Mouse (Mus musculus) spleen, postnatal 36 days (tissue): ENCODE data around the gene Adam30.
"Not testable (repeated sequence)": the region's sequence is repeated elsewhere in the genome, so short reads cannot be mapped to it uniquely, and the experiment has no call there.

Experiments used
- DNase-seq, 2 experiments: peaks; one replicate each; pipeline ENCODE4 v3.0.0; 2022; ENCODE audit warnings: low spot score in 2 of 2, mixed read lengths in 1 of 2

The Adam30 gene

DNA sequence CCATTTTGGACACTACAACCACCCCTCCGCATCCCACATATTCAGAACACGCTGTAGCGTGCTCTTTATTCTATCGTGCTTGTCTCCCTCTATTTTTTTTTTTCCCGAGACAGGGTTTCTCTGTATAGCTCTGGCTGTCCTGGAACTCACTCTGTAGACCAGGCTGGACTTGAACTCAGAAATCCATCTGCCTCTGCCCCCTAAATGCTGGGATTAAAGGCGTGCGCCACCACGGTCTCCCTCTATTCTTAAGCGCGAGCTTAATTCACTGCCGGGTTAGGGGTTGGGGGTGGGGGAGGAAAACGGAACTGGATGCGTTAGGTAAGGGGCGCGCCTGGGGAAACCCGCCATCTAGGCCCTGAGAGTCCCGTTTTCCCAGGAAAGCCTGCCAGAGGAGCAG lies at the start of gene Adam30:
Gene Adam30 (plus strand): TSS at position 301 of the 400 bp plus-strand sequence.
- no peak for DNase-seq

DNA sequence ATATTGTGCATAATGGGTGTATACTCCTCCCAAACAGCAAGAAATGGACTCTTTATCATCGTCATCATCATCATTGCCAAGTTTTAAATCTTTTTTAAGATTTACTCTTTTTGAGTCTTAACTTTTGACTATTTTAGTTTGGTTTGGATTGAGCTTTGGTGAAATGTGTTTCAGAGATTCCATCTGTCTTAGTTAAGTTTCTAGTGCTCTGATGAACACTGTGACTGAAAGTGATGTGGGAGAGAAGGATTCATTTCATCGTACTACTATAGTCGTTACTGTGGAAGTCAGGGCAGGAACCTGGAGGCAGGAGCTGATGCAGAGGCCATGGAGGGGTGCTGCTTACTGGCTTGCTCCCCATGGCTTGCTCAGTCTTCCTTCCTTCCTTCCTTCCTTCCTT lies 42.2 kb upstream of the Adam30 start:
- DNase-seq: no peak

DNA sequence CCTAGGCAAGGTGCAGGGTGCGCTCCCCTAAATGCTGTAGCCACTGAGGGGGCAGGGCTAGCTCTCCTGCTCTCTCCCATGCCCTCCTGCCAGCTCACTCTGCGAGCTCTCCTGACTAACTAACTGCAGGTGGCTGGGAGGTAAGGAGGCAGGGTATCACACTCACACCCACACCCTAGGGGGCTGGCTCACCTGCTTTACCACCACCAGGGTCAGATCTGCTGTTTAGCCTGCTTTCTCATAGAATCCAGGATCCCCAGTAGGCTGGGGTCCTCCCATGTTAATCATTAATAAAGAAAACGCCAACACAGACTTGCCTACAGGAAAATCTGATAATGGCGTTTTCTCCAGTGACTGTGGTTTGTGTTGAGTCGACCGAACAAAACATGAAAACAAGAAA lies 41.1 kb upstream of the Adam30 start:
- no peak for DNase-seq

DNA sequence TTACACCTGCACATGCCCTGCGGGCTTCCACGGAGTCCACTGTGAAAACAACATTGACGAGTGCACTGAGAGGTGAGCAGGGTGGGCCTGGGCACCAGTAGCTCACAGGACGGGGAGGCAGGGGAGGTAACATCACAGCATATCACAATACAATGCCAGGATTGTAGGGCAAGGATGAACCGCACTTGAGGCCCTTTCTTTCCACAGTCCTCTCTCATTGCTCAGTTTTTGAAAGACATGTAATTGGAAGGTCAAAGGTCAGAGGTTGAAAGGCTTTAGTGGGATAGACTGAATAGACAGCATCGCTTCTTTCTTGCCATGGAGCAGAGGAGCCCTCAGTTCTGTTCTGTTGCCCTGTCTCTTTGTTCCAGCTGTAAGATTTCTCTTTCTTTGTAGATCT lies 39.5 kb upstream of the Adam30 start:
- DNase-seq: no peak

DNA sequence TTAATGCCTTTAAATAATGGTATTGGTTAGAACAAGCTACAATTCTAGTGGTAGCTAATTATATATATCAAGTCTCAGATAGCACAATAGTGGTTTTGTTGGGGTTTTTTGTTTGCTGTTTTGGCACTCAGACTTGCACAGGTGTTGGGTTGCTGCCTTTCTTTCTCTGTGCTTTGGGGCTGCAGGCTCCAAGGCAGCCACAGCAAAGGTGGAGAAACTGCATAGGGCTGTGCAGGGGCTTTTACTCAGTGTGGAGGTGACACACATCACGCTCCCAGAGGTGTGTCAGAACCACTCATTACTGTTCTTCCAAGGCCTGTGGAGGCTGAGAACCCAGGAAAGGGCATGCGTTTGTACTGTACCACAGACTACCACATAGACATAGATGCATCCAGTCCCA lies 32.7 kb upstream of the Adam30 start:
- no peak for DNase-seq

DNA sequence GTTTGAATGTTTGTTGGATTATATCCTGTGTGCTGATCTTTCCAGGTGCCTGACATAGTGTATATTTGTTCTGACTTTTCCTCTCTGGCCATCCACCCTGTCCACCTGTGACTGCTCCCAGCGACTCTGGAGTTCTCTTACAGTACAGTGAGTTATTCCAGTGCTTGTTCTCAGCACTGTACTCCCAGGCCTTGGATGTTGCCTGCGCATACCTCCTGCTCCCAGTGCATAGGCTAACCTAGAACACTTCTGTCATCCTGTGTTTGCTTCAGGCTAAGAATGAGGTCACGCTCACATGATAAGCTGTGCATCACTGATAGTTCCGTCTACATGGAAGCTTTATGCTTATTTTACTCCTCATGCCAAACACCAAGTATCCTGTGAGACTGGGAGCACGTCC lies 31.7 kb upstream of the Adam30 start:
- DNase-seq: no peak

DNA sequence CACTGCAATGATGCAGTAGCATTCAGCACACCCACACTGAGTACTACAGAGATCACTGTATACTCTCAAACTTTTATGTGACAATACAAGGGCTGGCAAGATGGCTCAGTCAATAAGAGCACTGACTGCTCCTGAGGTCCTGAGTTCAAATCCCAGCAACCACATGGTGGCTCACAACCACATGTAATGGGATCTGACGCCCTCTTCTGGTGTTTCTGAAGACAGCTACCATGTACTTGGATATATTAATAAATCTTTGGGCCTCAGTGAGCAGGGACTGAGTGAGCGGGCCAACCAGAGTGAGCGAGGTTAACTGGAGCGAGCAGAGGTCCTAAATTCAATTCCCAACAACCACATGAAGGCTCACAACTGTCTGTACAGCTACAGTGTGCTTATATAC lies 28.3 kb upstream of the Adam30 start:
- not testable (repeated sequence) for DNase-seq

DNA sequence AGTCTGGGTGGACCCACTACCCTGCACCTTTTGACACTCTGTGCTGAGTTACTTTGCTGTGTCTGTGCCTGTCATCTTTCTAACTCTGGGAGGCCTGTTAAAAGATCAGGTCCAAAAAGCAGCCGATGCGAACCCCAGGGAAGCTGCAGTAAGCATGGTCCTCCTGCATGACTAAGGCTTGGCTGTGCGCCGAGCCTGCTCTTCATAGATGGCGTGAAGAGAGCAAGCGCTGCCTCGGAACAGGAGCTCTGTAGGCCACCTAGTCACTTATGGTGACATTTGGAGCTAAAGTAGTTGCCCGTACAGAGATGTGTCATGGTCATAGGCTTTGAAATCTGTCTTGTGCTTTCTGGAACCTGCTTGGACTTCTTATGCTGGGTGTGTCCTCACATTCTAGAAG lies 27.8 kb upstream of the Adam30 start:
- no peak for DNase-seq

DNA sequence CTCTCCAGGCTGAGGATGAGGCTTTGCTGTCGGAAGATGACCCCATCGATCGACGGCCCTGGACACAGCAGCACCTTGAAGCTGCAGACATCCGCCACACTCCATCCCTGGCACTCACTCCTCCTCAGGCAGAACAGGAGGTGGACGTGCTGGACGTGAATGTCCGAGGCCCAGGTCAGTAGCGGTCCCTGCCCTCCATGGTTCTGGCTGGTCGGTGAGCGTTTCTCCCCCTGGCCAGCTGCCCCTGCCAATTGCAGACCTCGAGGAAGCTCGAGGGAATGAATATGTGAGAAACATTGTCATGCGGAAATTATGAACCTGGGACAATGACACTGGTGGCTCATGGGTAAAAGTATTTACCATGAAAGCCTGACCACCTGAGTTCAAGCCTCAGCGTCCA lies 19.0 kb upstream of the Adam30 start:
- no peak for DNase-seq

DNA sequence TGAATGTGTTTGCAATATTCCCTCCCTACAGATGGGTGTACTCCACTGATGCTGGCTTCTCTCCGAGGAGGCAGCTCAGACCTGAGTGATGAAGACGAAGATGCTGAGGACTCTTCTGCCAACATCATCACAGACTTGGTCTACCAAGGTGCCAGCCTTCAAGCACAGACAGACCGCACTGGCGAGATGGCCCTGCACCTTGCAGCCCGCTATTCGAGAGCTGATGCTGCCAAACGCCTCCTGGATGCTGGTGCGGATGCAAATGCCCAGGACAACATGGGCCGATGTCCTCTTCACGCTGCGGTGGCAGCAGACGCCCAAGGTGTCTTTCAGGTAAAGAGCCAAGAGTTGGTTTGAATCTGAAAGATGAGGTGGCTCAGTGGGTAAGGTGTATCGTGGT lies 17.6 kb upstream of the Adam30 start:
- DNase-seq: no peak

DNA sequence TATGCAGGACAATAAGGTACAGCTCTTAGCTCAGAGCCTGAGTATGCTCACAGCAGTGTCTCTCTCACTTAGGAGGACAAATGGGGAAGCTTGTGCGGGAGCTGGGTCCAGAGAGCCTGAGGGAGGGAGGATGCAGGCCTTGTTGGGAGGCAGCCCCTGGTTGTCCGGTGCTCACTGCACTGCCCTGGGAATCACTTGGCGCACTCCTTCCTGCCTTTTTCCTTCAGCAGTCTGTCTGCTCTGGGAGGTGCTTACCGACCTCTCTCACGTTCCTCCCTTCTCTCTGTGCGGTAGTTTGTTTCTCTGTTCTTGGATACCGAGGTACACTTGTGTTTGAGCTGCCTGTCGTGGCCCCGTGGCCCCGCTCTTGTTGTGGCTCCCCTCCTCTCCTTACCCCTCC lies 15.2 kb upstream of the Adam30 start:
- DNase-seq: no peak

DNA sequence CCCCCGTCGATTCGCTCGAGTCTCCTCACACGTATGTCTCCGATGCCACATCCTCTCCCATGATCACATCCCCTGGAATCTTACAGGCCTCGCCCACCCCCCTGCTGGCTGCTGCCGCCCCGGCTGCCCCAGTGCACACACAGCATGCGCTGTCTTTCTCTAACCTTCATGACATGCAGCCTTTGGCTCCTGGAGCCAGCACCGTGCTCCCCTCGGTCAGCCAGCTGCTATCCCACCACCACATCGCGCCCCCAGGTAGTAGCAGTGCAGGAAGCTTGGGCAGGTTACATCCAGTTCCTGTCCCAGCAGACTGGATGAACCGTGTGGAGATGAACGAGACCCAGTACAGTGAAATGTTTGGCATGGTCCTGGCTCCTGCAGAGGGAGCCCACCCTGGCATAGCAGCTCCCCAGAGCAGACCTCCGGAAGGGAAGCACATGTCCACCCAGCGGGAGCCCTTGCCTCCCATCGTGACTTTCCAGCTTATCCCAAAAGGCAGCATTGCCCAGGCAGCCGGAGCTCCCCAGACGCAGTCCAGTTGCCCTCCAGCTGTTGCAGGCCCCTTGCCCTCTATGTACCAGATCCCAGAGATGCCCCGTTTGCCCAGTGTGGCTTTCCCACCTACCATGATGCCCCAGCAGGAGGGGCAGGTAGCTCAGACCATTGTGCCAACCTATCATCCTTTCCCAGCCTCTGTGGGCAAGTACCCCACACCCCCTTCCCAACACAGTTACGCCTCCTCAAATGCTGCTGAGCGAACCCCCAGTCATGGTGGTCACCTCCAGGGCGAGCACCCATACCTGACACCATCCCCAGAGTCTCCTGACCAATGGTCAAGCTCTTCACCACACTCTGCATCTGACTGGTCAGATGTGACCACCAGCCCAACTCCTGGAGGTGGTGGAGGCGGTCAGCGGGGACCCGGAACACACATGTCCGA lies 13.7 kb upstream of the Adam30 start:
- no peak for DNase-seq

DNA sequence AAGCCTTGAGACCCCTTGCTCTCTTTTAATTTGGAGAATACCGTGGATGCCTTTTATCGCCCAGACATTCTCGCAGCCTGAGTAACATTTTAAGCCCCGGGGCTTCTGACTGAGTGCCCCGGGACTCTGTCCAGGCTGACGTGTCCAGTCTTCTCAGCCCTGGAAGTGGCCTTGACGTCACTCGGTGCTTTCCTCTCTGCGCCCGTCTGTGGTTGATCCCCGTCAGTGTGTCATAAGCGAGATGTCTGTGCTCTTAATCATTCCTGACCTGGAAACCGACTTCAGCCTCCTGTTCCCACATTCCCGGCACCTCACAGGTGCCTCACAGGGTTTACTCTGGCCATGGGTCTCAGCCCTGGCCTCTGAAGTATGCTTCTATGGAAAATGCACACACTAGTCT lies 12.7 kb upstream of the Adam30 start:
- DNase-seq: no peak

DNA sequence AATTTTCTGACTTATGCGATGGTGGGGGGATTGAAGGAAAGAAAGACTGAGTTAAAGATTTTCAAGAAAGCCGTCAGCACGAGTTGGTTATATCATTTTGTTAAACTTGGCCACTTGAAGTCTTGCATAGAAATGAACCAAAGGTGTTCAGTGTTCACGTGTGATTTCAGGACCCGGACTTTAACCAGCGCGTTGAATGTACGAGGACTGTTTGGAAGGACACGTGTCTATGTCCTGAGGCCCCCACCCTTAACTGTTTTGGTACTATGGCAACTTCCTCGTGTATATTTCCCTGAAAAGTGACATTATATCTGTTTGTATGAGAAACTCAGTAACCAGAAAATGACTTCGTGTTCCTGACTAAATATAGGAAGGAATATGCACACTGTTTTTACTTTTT lies 10.5 kb upstream of the Adam30 start:
- DNase-seq: no peak

DNA sequence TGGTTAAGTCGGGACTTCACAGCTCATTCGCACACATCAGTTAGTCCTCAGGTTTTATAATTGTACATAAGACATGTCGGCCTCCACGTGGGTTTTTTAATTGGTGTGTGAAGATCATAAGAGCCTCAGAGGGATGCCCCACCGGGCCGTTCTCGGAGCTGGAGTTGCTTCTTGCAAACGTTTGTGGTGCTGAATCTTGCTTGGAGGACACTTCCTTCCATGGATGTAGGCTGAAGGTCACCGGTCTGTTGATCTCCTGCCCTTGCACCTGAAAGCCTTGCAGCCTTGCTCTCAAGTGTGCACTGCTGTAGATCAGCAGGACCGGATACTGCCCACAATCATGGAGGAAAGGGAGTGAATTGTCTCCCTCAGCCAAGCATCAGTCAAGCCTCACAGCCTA lies 9.4 kb upstream of the Adam30 start:
- no peak for DNase-seq

DNA sequence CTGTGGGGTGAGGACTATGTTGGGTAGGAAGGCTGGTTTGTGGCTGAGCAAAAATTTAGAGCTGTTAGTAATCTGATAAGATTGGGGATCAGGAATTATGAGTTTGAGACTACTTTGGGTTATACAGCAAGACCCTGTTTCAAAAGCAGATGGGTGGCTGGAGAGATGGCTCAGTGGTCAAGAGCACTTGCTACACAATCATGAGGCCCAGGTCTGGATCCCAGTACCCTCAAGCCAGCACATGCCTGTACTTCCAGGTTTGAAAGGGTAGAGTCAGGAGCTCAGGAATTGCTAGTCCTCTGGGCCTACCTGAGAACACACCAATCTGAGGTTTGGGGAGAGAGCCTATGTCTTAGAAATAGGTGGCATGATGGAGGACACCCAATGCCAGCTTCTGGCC lies 7.0 kb upstream of the Adam30 start:
- no peak for DNase-seq

DNA sequence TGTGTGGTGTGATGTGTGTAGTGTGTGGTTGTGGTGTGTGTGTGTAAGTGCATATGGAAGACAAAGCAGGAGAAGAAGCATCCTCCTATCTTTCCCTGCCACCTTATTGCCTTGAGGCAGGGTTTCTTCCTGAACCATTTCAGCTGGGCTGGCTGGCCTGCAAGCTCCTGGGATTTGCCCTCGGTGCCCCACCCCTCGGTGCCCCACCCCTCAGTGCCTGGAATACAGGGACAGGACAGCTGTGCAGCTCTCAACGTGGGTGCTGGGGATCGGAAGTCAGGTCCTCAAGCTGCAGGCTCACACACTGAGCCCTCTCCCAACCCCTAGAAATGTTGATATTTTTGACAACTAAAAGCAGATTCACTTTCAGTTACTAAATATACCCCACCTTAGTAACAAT lies 4.3 kb upstream of the Adam30 start:
- DNase-seq: no peak

DNA sequence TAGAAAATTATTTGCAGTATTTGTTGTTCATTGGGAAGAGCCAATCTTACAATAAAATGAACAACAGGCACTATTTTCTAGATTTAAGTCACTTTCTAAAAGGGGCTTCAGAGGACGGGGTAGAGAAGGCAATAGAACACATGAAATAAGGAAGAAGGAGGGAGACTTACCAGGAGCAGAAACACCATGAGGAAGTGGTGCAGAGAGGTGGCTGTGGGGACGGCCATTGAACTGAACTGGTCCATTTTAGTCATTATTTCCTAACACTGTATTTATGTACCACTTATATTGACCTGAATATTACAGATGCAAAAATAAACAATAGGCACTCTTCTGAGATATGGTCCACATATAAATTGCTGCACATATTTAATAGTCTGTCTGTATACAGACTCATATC lies 3.4 kb upstream of the Adam30 start:
- DNase-seq: no peak

DNA sequence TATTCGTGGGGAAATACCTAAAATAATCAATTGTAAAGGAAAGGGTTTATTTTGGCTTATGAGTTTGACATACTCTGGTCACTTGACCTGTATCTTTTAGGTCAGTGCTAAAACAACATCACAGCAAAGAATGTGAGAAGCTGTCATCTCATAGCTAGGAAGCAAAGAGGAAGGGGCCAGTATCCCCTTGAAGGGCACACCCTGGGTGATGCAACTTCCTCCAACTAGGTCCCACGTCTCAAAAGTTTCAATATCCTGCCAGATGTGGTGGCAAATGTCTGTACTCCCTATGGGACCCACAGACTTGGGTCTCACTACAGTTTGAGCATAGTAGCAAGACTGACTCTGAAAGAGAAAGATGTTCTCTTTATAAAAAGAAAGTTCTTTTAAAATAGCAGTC lies 2.8 kb upstream of the Adam30 start:
- DNase-seq: no peak

DNA sequence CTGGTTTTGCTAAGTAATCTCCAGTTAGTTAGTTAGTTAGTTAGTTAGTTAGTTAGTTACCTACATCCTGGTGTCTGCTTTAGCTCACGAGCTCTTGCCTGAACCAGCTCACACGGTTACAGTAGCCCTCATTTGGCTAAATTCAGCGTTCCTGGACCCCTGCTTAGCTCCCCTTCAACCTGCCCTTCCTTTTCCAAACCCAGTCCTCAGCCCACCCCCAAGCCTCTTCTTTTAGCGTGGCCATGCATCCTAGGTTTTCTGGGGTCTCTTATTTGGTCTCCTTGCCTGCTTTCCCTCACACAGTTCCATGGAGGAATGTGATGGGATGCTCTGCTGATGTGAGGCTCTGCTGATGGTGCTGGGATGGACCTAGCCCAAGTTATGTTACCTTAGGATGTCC lies 1.8 kb upstream of the Adam30 start:
- no peak for DNase-seq

DNA sequence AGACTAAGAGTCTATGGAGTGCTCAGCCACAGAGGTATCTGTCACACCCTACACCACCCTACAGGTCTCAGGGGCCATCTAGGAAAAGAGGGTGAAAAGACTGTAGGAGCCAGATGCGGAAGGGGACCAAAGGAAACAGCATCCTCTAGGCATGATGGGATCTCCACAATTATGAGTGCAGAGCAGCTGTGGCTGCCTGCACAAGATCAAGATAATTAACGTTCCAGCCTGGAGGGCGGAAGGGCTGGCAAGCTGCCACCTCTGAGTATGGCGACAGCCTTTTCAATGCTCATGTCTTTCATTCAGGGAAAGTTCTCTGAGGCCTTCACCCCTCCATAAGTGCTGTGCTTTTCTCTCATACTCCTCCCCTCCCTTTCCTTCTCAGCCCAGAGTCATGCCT lies 1.1 kb upstream of the Adam30 start:
- no peak for DNase-seq

DNA sequence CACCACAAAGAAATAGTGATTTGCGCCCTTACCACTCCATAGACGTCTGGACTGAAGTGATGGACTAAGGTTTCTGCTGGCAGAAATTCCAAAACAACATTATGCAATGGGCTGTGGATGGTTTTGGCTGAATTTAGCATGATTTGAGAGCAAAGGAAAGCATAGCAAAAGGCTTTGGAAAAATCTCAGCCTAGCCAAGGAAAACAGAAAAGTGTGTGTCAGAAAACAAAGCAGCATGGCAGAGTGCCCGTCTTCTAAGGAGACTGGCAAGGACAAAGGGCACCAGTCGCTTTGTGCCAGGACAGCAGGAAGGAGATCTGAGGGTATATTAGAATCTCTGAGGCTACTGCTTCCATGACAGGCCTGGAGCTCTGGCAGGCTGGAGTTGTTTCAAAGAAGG lies 17.9 kb downstream of the Adam30 start:
- DNase-seq: no peak

DNA sequence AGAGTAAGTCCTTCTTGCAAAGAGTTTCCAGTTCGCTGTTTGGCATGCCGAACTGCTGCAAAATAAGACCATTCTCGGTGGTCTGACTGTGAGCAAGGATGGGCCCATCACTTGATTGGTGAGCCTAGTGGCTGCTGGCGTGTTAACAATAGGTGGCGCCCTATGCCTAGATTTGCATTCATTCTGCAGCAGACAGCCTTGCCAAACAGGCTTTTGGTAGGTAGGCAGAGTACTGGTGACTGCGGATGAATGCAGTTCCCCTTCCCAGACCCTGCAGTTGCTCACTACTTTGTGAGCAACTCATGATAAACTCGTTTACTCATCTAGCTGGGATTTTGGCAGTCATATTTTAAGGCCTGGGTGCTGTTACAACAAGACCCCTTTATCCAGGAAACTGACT lies 20.4 kb downstream of the Adam30 start:
- DNase-seq: no peak

DNA sequence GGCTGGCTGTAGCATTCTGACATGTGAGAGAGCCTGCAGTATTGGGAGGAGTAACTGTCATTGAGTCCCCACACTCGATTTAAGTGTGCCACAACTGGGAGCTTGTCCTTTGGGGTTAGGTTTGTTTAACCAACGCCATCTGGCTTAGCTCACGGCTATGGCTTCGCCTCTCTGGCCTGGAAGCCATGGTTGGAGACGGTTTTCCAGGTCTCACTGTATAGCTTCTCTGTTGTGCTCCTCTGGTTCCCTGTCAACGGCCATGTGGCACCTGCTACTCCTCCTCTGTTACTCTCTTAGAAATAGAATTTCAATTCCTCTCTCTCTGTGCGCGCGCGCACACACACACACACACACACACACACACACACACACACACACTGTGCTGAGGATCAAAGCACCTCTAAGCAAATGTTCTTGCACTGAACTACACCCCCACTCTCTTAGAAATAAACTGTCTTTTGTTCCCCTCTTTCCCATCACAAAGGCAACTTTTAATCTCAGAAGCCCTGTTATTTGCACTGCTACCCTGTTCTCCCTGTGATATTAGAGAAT lies 24.8 kb downstream of the Adam30 start:
- DNase-seq: no peak
